11 mouse cellular contexts compared by ENCODE assay signal in genomic region chr14:99748166-99748565, GRCm38 (mm10).
DNase-seq lines count a peak whose midpoint lies in the region; ATAC-seq and TF ChIP-seq lines count a peak whose summit lies in the region.
"Had no signal": no experiment of that assay in that cellular context is flagged by ENCODE, and none has a peak within 500 bp of the region (broad histone marks: within the 10 kb centered on the region; RNA-seq: fewer than 3 reads in every experiment).

No protein-coding gene starts in this region.

- peak; percentile 33 to 41 for DNase-seq in cerebellum, postnatal 10 days
- DNase-seq in cerebellum, adult 8-10 months, result no peak
- peak; percentile 91 for DNase-seq in brain, embryonic 14.5 days (ENCODE audit: low read depth)
- peak; percentile 39 to 45 for DNase-seq in layer of hippocampus, adult 8-10 months (ENCODE audit: low spot score in 2 of 2)
- DNase-seq in lung, adult 2 months, result no peak
- no peak for DNase-seq in ovary, postnatal 14 days (ENCODE audit: low spot score)
- DNase-seq in lung, postnatal 10 days, result no peak
- DNase-seq: cerebellum, adult 9-10 months; heart, postnatal 4 days had no signal

- H3K9ac ChIP-seq in neural tube, embryonic 12.5 days, result no peak overlapping the region

- peak overlapping the region; percentile 9; the same call in 1 of the 2 replicates for H3K27ac ChIP-seq in neural tube, embryonic 12.5 days
- H3K27ac ChIP-seq: macrophage had no signal

- H3K36me3 ChIP-seq in neural tube, embryonic 12.5 days, result no peaks in the 10 kb centered on the region

- peak; percentile 75 for ATAC-seq in neural tube, embryonic 12.5 days (ENCODE audit: low FRiP score, low read depth)

- TF ChIP-seq POLR2A in brain, embryonic 14.5 days (IDR thresholded peaks at IDR 0.05; ENCODE audit: borderline replicate concordance, extremely low read depth, insufficient read depth, insufficient read length, poor library complexity, severe bottlenecking), result no peak
- no peak for TF ChIP-seq POLR2A in lung, adult 2 months (IDR thresholded peaks at IDR 0.05; ENCODE audit: borderline replicate concordance, extremely low read depth, low read depth, low read length)

- H3K4me3 ChIP-seq in neural tube, embryonic 12.5 days, result no peak overlapping the region
- no peak overlapping the region for H3K4me3 ChIP-seq in lung, adult 2 months (replicated peaks; ENCODE audit: extremely low read depth, low read depth, low read length)

- H3K27me3 ChIP-seq in neural tube, embryonic 12.5 days (replicated peaks), result no peaks in the 10 kb centered on the region

- no peaks in the 10 kb centered on the region for H3K9me3 ChIP-seq in neural tube, embryonic 12.5 days

- peaks cover 6% of the 10 kb centered on the region; the same call in 1 of the 2 replicates for H3K4me1 ChIP-seq in neural tube, embryonic 12.5 days
- H3K4me1 ChIP-seq in lung, adult 2 months (ENCODE audit: control insufficient read depth, insufficient read depth, low read length), result no peaks in the 10 kb centered on the region

- peak overlapping the region; percentile 28 for H3K4me2 ChIP-seq in neural tube, embryonic 12.5 days (replicated peaks)

- TF ChIP-seq CTCF in brain, embryonic 14.5 days (IDR thresholded peaks at IDR 0.05; ENCODE audit: borderline replicate concordance, extremely low read depth, insufficient read depth, insufficient read length), result no peak
- TF ChIP-seq CTCF in lung, adult 2 months (IDR thresholded peaks at IDR 0.05; ENCODE audit: insufficient read depth, low read length), result no peak

- WGBS in neural tube, embryonic 12.5 days, result 55% methylated on average over 17 of the region's 17 CpGs
- 87% methylated on average over 17 of the region's 17 CpGs for WGBS in lung, adult 2 months

Comparison
In these comparisons a context has a peak if more than half of its experiments do, and no peak if none do; other contexts are left out.
1. DNase-seq: peak in cerebellum, postnatal 10 days (2 of 2), brain, embryonic 14.5 days (single experiment) and layer of hippocampus, adult 8-10 months (2 of 2); none in cerebellum, adult 8-10 months (single experiment), lung, adult 2 months (single experiment), ovary, postnatal 14 days (single experiment) and lung, postnatal 10 days (single experiment).